ENCODE assay signal across 22 mouse cellular contexts in the genomic region with DNA sequence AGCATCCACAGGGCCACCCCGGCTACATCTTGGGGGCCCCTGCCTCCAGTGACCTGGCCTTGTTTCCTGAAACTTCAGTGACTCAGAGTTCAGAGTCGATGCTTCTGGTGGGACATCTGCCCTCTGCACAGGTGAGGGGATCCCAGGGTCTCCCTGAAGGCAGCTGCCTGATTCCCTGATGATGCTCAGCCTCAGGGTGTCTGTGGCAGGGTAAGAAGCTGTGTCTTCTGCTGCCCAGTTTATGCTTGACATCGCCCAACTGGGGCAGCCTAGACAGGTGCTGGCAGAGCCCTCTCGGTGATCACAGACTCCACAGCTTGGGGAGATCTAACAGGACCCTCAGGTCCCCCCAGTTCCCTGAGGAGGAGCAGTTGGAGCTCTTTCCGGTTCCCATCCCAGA. TPM values are rescaled to one million over a fixed set of nuclear protein-coding genes. Genes with fewer than 3 reads are reported as not detected.
A peak's percentile ranks its signal among the peaks of the same experiment; 100 is the strongest.
DNase-seq lines count a peak whose midpoint lies in the region; ATAC-seq and TF ChIP-seq lines count a peak whose summit lies in the region.
"Had no signal": no experiment of that assay in that cellular context is flagged by ENCODE, and none has a peak within 500 bp of the region (broad histone marks: within the 10 kb centered on the region; RNA-seq: fewer than 3 reads in every experiment).

No protein-coding gene starts in this region.

- H3K9me3 ChIP-seq in kidney, embryonic 16.5 days (ENCODE audit: low read length): no peaks in the 10 kb centered on the region
- H3K9me3 ChIP-seq in kidney, embryonic 14.5 days (ENCODE audit: control insufficient read depth, low read length): no peaks in the 10 kb centered on the region
- H3K9me3 ChIP-seq: embryonic facial prominence, embryonic 13.5 days; lung, embryonic 15.5 days had no signal

- 93% methylated on average over 5 of the region's 5 CpGs for WGBS in kidney, embryonic 16.5 days
- 87% methylated on average over 5 of the region's 5 CpGs for WGBS in kidney, embryonic 14.5 days

- H3K9ac ChIP-seq in kidney, embryonic 16.5 days (replicated peaks; ENCODE audit: low read length): no peak overlapping the region
- H3K9ac ChIP-seq in kidney, embryonic 14.5 days (ENCODE audit: low read depth, low read length): no peak overlapping the region
- H3K9ac ChIP-seq: embryonic facial prominence, embryonic 13.5 days; lung, embryonic 15.5 days had no signal

- no peak for TF ChIP-seq CTCF in left cerebral cortex, adult 2 months (IDR thresholded peaks at IDR 0.05)

- H3K36me3 ChIP-seq in kidney, embryonic 16.5 days (ENCODE audit: insufficient read depth, low read length): no peaks in the 10 kb centered on the region
- 0 out of 2 replicates have a peak, but pooled peaks cover 3% of the 10 kb centered on the region for H3K36me3 ChIP-seq in kidney, embryonic 14.5 days (ENCODE audit: control insufficient read depth, insufficient read depth, low read length)
- H3K36me3 ChIP-seq: lung, embryonic 15.5 days had no signal

- DNase-seq in B cell, adult 2 months: peak; percentile 26 to 29
- no peak for DNase-seq in left cerebral cortex, adult 2 months (ENCODE audit: extremely low spot score in 1 of 2, low spot score in 2 of 2)
- no peak for DNase-seq in spleen, postnatal 14 days (ENCODE audit: low spot score in 2 of 2)
- no peak for DNase-seq in adrenal gland, postnatal 14 days
- DNase-seq: cerebellum, adult 11 months; gastrocnemius, postnatal 10 days; kidney, postnatal 10 days; right cerebral cortex, adult 18-20 months; thymus, adult 18-20 months had no signal

- H3K27me3 ChIP-seq in kidney, embryonic 16.5 days (ENCODE audit: insufficient read depth, low read length): no peaks in the 10 kb centered on the region
- H3K27me3 ChIP-seq in kidney, embryonic 14.5 days (ENCODE audit: control insufficient read depth, insufficient read depth, low read length): no peaks in the 10 kb centered on the region
- H3K27me3 ChIP-seq: embryonic facial prominence, embryonic 13.5 days; lung, embryonic 15.5 days had no signal

- no peaks in the 10 kb centered on the region for H3K4me1 ChIP-seq in kidney, embryonic 16.5 days (ENCODE audit: insufficient read depth, low read length)
- H3K4me1 ChIP-seq in kidney, embryonic 14.5 days (ENCODE audit: control insufficient read depth, insufficient read depth, low read length): no peaks in the 10 kb centered on the region
- H3K4me1 ChIP-seq: embryonic facial prominence, embryonic 13.5 days; lung, embryonic 15.5 days had no signal

- no peak overlapping the region for H3K4me2 ChIP-seq in kidney, embryonic 16.5 days (replicated peaks; ENCODE audit: low read depth, low read length)
- no peak overlapping the region for H3K4me2 ChIP-seq in kidney, embryonic 14.5 days (replicated peaks; ENCODE audit: low read depth, low read length)
- H3K4me2 ChIP-seq: embryonic facial prominence, embryonic 13.5 days; lung, embryonic 15.5 days had no signal

- no peak overlapping the region for H3K27ac ChIP-seq in kidney, embryonic 16.5 days (ENCODE audit: low read length)
- H3K27ac ChIP-seq in kidney, embryonic 14.5 days (ENCODE audit: low read depth, low read length): no peak overlapping the region
- no peak overlapping the region for H3K27ac ChIP-seq in left cerebral cortex, adult 2 months
- H3K27ac ChIP-seq: embryonic facial prominence, embryonic 13.5 days; lung, embryonic 15.5 days had no signal

- H3K4me3 ChIP-seq in kidney, embryonic 16.5 days (ENCODE audit: low read length): no peak overlapping the region
- no peak overlapping the region for H3K4me3 ChIP-seq in kidney, embryonic 14.5 days (ENCODE audit: low read length)
- no peak overlapping the region for H3K4me3 ChIP-seq in left cerebral cortex, adult 2 months
- H3K4me3 ChIP-seq: embryonic facial prominence, embryonic 13.5 days; lung, embryonic 15.5 days had no signal

- intact Hi-C loops in left cerebral cortex, adult 2 months (cut with DNase I): loop anchor here (2.0 kb wide), 2 partner anchors 27 to 101 kb away; no protein-coding TSS in a partner anchor

- ATAC-seq in kidney, embryonic 16.5 days (ENCODE audit: low FRiP score, low TSS enrichment): peak; percentile 27; the same call in 1 of the 2 replicates
- no peak; the same call in 1 of the 2 replicates for ATAC-seq in kidney, embryonic 14.5 days (ENCODE audit: low FRiP score, low TSS enrichment)
- ATAC-seq in activated CD4-positive, CD25-positive, alpha-beta regulatory T cell, adult 4 months: peak; percentile 21
- ATAC-seq in megakaryocyte-erythroid progenitor cell, adult 5-6 weeks (replicated peaks; ENCODE audit: low FRiP score, low TSS enrichment, poor library complexity, severe bottlenecking): peak; percentile 12; the same call in 1 of the 2 replicates

RNA-seq across cellular contexts. Expression of a gene that starts 9.1 kb away (rescaled TPM):
- polyA plus RNA-seq in kidney, embryonic 16.5 days (2015; fragmentation: Nextera tagmentation; extraction: Ambion mirVana): 73.6 and 74.7 TPM in 2 replicates
- polyA plus RNA-seq in kidney, embryonic 14.5 days (2014; fragmentation: Nextera tagmentation; extraction: Ambion mirVana): 43.7 and 68.8 TPM in 2 replicates
- 10 to 100 TPM; 22.9 to 23.3 TPM for polyA plus RNA-seq in activated CD4-positive, CD25-positive, alpha-beta regulatory T cell, adult 4 months (2017; shearing (Covaris generic))
- 53.4 and 63.3 TPM in 2 replicates for total RNA-seq in megakaryocyte-erythroid progenitor cell, adult 5-6 weeks (2014; fragmentation: Nextera tagmentation)
- 44.3 and 46.4 TPM in 2 replicates for total RNA-seq in megakaryocyte-erythroid progenitor cell, adult 5-6 weeks (2017)
- total RNA-seq in left cerebral cortex, adult 2 months (2021): 100 to 1,000 TPM; 134 to 142 TPM
- 50.3 and 58.0 TPM in 2 replicates for total RNA-seq in adrenal gland, postnatal 14 days (2021)

RNA-seq across cellular contexts. Expression of a gene that starts 19.7 kb away (rescaled TPM):
- 0.19 and 0.25 TPM in 2 replicates for polyA plus RNA-seq in kidney, embryonic 16.5 days (2015; fragmentation: Nextera tagmentation; extraction: Ambion mirVana)
- polyA plus RNA-seq in kidney, embryonic 14.5 days (2014; fragmentation: Nextera tagmentation; extraction: Ambion mirVana): 0.10 and 0.14 TPM in 2 replicates
- not detected for polyA plus RNA-seq in activated CD4-positive, CD25-positive, alpha-beta regulatory T cell, adult 4 months (2017; shearing (Covaris generic))
- not detected in 2 replicates for total RNA-seq in megakaryocyte-erythroid progenitor cell, adult 5-6 weeks (2014; fragmentation: Nextera tagmentation)
- not detected in 2 replicates for total RNA-seq in megakaryocyte-erythroid progenitor cell, adult 5-6 weeks (2017)
- 1 to 10 TPM; 2.3 to 2.4 TPM for total RNA-seq in left cerebral cortex, adult 2 months (2021)
- 0.15 and 0.41 TPM in 2 replicates for total RNA-seq in adrenal gland, postnatal 14 days (2021)
- total RNA-seq: common myeloid progenitor, adult 5-6 weeks; gastrocnemius, postnatal 10 days had no signal

RNA-seq across cellular contexts. Expression of a gene that starts 33.1 kb away (rescaled TPM):
- not detected in 2 replicates for polyA plus RNA-seq in kidney, embryonic 16.5 days (2015; fragmentation: Nextera tagmentation; extraction: Ambion mirVana)
- polyA plus RNA-seq in kidney, embryonic 14.5 days (2014; fragmentation: Nextera tagmentation; extraction: Ambion mirVana): not detected in 2 replicates
- not detected for polyA plus RNA-seq in activated CD4-positive, CD25-positive, alpha-beta regulatory T cell, adult 4 months (2017; shearing (Covaris generic))
- not detected in 2 replicates for total RNA-seq in megakaryocyte-erythroid progenitor cell, adult 5-6 weeks (2014; fragmentation: Nextera tagmentation)
- not detected in 2 replicates for total RNA-seq in megakaryocyte-erythroid progenitor cell, adult 5-6 weeks (2017)
- not detected for total RNA-seq in left cerebral cortex, adult 2 months (2021)
- not detected in 2 replicates for total RNA-seq in adrenal gland, postnatal 14 days (2021)
- total RNA-seq: common myeloid progenitor, adult 5-6 weeks; ES-E14; gastrocnemius, postnatal 10 days; left cerebral cortex, adult 8-10 months had no signal
- polyA plus RNA-seq: embryonic facial prominence, embryonic 13.5 days; heart, postnatal 0 days; hindbrain, embryonic 11.5 days; limb, embryonic 14.5 days; small intestine, adult 2 months had no signal

RNA-seq across cellular contexts. Expression of a gene that starts 38.3 kb away (rescaled TPM):
- 13.0 and 13.2 TPM in 2 replicates for polyA plus RNA-seq in kidney, embryonic 16.5 days (2015; fragmentation: Nextera tagmentation; extraction: Ambion mirVana)
- 10.3 and 11.3 TPM in 2 replicates for polyA plus RNA-seq in kidney, embryonic 14.5 days (2014; fragmentation: Nextera tagmentation; extraction: Ambion mirVana)
- 10 to 100 TPM; 11.8 to 13.2 TPM for polyA plus RNA-seq in activated CD4-positive, CD25-positive, alpha-beta regulatory T cell, adult 4 months (2017; shearing (Covaris generic))
- 8.3 and 9.0 TPM in 2 replicates for total RNA-seq in megakaryocyte-erythroid progenitor cell, adult 5-6 weeks (2014; fragmentation: Nextera tagmentation)
- 15.2 and 29.7 TPM in 2 replicates for total RNA-seq in megakaryocyte-erythroid progenitor cell, adult 5-6 weeks (2017)
- total RNA-seq in left cerebral cortex, adult 2 months (2021): 10 to 100 TPM; 18.0 to 20.2 TPM
- 41.4 and 47.1 TPM in 2 replicates for total RNA-seq in adrenal gland, postnatal 14 days (2021)

RNA-seq across cellular contexts. Expression of a gene that starts 56.8 kb away (rescaled TPM):
- polyA plus RNA-seq in kidney, embryonic 16.5 days (2015; fragmentation: Nextera tagmentation; extraction: Ambion mirVana): 12.7 and 22.6 TPM in 2 replicates
- polyA plus RNA-seq in kidney, embryonic 14.5 days (2014; fragmentation: Nextera tagmentation; extraction: Ambion mirVana): 23.2 and 25.7 TPM in 2 replicates
- polyA plus RNA-seq in activated CD4-positive, CD25-positive, alpha-beta regulatory T cell, adult 4 months (2017; shearing (Covaris generic)): 10 to 100 TPM; 14.8 to 21.2 TPM
- 10.3 and 19.9 TPM in 2 replicates for total RNA-seq in megakaryocyte-erythroid progenitor cell, adult 5-6 weeks (2014; fragmentation: Nextera tagmentation)
- 5.9 and 9.0 TPM in 2 replicates for total RNA-seq in megakaryocyte-erythroid progenitor cell, adult 5-6 weeks (2017)
- total RNA-seq in left cerebral cortex, adult 2 months (2021): 10 to 100 TPM; 29.5 to 31.7 TPM
- total RNA-seq in adrenal gland, postnatal 14 days (2021): 41.6 and 55.1 TPM in 2 replicates

Comparison
In these comparisons a context has a peak if more than half of its experiments do, and no peak if none do; other contexts are left out.
1. DNase-seq: peak in B cell, adult 2 months (2 of 2); none in left cerebral cortex, adult 2 months (0 of 2), spleen, postnatal 14 days (0 of 2) and adrenal gland, postnatal 14 days (single experiment).